Mouse (Mus musculus): Measurements from ENCODE around the gene Tecpr1. TPM values are rescaled to one million over a fixed set of nuclear protein-coding genes. Genes with fewer than 3 reads are reported as not detected.

Tecpr1 gene
- total RNA-seq, 4 experiments from 2014 or later = 15.1 to 16.4 (median 15.7) TPM

DNA sequence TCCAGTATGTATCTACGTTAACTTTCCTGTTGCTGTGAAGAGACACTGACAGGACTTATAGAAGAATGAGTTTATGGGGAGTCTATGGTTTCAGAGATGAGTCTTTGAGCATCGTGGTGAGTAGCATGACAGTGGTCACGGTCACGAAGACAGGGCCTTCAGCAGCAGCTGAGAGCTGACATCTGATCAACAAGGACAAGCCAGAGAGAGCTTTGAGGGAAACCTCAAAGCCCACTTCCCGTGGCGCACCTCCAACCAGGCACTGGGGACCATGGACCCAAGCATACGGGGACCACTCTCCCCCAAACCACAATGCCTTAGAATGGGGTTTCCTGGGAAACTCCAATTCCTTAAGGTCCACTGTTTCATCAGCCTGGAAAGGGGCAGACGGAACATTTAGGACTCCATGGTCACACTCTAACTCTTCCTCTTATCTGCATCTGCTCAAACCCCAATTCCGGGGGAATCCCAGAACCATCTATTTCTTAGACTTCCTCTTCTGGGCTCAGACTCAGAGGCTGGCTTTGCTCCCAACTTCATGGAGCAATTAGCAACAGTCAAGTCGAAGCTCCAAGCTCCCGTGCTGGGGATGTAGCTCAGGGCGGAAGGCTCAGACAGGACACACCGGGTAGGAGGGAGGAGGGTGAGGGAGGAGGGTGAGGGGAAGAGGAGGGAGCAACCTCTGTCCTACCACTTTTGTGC lies 28.6 kb upstream of the Tecpr1 start:
- no peak for DNase-seq (ENCODE audit: low spot score in 2 of 2)

- DNase-seq (ENCODE audit: low spot score in 2 of 2) = no peak
These were observed 26.5 kb upstream of the Tecpr1 start for GRCm38 (mm10) chr5:144249871-144250270.

DNA sequence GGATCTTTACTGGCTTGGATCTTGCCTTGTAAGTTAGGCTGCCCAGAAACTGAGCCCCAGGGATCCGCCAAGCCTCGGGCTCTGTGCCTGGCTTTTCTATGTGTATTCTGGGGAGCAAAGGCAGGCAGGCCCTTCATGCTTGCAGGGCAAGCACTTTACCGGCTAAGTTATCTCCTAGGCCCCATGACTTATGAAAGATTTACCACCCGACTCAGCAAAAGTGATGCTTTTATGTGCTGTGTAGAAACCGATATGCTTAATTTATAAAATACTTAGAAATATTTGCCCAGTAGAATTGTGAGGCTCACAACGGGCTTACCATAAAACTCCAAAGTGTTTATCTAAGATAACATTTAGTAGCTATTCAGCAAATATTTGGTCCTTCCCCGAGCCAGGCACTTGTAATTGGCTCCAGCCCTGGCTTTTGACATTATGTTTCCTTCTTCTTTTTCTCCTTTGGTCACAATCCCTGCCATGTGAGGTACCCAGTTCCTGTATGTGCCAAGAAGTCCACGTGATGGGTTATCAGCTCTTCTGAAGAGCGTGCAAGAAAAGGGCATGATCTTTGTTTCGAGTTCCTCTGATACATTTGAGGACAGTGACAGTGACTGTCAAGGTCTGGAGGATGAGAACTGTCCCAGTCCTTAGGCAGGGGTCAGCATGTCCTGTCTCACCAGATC lies 24.6 kb upstream of the Tecpr1 start:
- DNase-seq (ENCODE audit: low spot score in 2 of 2) = no peak

GRCm38 (mm10) chr5:144247307-144247706 lies 23.9 kb upstream of the Tecpr1 start:
- no peak for DNase-seq (ENCODE audit: low spot score in 2 of 2)

DNA sequence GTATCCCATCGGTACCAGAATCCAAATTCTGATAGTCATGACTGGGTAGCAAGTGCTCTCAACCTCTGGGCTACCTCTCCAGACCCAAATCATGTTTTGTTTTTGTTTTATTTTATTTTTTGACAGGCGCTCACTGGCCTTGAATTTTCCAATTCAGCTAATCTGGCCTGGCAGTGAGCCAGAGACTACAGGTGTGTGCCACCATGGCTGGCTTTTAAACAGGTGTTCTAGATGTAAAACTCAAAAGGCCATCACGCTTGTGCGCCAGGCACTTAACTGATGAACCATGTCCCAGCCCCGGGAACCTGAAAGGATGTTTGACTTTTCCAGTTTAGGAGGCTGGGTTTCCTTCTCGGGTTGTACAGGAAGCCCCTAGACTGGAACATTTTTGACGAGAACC lies 23.3 kb upstream of the Tecpr1 start:
- DNase-seq (ENCODE audit: low spot score in 2 of 2) = no peak

DNA sequence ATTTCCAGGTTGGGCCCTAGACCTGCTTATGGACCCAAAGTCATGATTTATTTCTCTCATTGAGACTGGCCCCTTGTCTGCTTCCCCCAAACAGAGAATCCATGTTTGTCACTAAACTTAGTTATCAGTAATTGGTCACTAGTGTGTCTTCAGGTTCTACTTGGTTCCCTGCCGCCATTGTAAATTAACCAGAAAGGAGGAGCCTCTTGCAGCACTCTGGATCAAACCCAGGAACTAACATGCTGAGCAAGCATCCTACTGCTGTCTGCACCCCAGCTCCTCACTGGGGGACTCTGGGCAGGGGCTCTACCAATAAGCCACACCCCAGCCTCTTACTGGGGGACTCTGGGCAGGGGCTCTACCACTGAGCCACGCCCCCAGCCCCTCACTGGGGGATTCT lies 22.2 kb upstream of the Tecpr1 start:
- DNase-seq (ENCODE audit: low spot score in 2 of 2) = no peak

GRCm38 (mm10) chr5:144243901-144244487 lies 20.6 kb upstream of the Tecpr1 start, which contains the start of gene Bri3:
Bri3 (plus strand) TSS chr5:144244437.
- no peak for DNase-seq (ENCODE audit: low spot score in 2 of 2)

DNA sequence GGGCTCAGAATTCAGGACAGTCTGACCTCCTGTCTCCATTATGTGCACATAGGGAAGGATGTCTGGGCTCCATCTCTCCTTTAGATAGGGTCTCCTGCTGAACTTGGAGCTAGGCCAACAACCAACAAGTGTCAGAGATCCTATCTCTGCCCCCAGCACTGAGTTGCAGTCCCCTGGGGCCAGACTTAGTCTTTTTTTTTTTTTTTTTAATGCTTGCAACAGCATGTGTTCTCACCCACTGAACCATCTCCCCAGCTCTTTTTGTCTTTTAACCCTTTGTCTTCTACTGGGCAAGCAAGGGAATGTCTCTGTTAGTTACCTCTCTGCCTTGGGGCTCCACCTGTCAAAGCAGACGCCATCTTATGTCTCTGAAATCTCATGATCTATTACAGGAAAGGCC lies 15.6 kb upstream of the Tecpr1 start:
- no peak for DNase-seq (ENCODE audit: low spot score in 2 of 2)

DNA sequence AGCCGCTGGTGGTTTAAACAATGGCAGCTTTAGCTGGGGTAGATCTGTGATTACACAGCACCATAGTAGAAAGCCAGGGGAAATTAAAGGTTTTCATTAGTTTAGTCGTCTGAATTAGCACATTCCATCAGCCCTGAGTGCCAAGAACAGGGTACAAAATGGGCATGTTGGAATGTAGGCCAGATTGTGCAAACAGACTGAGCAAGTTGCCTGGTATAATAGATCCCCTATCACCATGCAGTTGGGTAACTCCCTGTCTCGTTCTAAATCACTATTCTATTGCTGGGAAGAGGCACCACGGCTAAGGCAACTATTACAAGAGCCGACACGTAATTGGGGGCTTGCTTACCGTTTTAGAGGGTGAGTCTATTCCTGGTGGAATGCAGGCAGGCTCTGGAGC lies 11.3 kb upstream of the Tecpr1 start:
- DNase-seq (ENCODE audit: low spot score in 2 of 2) = no peak

DNA sequence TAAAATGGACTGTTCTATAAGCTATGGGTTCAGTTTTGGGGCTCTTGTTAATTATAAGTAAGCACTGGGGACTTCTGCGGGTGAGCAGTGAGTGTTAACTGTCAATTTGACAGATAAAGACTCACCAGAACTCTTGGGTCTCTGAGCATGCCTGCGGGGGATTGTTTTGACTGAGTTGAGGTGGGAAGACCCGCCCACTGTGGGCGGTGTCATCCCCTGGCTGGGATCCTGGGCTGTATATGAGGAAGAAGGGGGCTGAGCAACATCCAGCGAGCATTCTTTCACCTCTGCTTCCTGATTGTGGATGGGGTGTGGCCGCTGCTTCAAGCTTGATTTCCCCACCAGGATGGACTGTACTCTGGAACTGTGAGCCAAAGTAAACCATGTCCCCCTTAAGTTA lies 10.8 kb upstream of the Tecpr1 start:
- DNase-seq (ENCODE audit: low spot score in 2 of 2) = no peak

DNA sequence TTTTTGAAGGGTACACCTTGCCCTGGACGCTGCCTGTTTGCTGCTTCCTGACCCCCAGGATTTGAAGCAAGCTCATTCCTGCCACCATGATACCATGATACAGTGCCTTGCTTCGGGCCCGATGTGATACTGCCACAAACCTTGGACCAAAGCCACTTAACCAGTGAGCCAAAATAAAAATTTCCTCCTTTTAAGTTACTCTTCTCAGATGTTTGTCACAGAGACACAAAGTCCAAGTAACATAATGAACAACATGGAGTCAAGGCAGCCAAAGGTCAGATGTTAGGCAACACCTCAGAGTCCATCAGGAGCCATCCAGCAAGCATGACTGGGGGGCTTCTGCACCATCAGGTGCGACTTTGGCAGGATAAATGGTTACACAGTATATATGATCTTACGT lies 9.1 kb upstream of the Tecpr1 start:
- DNase-seq (ENCODE audit: low spot score in 2 of 2) = no peak

GRCm38 (mm10) chr5:144231410-144231809 lies 8.0 kb upstream of the Tecpr1 start:
- no peak for DNase-seq (ENCODE audit: low spot score in 2 of 2)

DNA sequence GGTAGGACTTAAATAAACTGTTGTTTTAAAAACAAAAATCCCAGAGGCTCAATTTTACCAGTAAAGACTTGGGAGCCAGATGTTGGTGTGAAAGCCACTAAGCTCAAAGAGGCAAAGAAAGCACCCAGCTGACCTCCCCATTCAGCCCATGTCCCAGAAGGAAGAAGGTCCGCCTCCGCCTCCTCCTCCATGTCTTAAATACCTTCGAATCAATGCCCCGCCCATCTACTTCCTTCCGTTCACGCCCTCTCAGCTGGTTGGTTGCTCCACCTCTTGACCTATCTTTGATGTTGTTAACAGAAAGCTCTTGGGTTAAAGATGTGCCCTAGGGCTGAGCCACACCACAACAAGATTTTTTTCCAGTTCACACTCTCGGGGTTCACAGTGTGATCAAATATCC lies 6.8 kb upstream of the Tecpr1 start:
- DNase-seq (ENCODE audit: low spot score in 2 of 2) = no peak

DNA sequence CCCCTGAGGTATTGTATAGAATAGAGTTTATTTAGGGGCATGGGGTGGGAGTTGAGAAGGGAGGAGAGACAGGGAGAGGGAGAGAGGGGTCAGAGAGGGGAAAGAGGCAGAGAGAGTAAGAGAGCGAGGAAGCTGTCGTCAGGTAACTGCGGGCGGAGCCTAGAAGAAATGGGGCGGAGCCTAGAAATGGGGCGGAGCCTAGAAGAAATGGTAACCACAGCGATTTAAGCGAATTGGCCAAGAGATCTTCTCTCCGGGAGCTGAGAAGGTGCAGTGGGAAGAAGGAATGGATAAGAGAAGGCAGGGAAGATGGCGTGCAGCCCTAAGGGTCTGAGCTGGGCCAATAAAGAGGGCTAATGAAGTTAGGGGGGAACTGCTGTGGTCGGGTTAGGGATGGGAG lies 2.8 kb upstream of the Tecpr1 start:
- no peak for DNase-seq (ENCODE audit: low spot score in 2 of 2)

DNA sequence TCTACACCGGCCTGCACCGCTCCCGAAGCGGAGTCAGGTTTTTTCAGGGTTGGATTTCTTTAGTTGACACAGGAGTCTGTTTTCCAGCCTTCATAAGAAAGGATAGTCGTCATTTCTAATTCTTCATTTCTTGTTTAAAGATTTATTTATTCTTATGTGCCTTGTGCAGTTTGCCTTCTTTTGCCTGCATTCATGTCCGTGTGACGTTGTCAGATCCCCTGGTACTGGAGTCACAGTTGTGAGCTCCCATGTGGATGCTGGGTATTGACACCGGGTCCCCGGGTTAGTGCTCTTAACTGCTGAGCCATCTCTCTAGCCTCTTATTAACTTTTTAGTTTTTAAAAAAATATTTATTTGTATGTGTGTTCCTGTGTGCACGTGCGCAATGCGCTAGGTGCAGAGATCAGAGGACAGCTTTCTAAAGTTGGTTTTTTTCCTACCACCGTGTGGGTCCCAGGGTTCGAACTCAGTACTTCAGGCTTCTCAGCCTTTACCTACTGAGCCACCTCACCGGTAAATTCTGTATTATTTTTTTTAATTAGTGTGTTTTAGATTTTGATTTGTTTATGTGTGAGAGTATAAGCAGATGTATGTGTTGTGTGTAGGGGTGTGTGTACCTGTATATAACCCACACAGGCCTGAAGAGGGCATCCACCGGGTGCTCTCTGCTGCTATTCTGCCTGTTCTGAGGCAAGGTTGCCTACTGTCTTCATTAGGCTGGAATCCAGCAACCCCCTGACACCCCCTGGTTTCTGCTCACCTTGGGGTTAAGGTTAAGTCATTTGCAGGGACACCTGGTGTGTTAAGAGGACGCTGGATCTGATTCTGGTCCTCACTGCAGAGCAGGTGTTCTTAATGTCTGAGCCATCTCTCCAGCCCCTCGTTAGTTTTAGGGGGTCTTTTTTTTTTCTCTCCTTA lies 743 bp upstream of the Tecpr1 start:
- DNase-seq (ENCODE audit: low spot score in 2 of 2) = no peak

- peak in 1 of 2 experiments; percentile 19 for DNase-seq (ENCODE audit: low spot score in 2 of 2)
These were observed 458 bp downstream of the Tecpr1 start for GRCm38 (mm10) chr5:144222811-144223502.

GRCm38 (mm10) chr5:144221305-144221704 lies 2.1 kb downstream of the Tecpr1 start:
- DNase-seq (ENCODE audit: low spot score in 2 of 2) = no peak

DNA sequence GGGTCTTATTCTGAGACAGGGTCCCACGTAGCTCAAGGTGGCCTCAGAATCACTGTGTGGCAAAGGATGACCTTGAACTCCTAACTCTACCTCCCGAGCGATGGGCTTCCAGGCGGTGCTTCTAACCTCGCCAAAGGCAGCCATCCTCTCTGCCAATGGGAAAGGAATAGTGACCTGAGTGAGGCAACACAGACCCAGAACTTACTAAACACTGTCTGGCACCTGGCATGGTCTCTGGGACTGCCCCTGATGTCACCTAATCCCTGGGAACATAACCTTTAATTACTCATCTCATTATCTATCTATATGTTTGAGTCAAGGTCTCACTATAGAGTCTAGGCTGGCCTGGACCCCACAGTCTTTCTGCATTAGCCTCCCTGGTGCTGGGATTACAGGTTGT lies 3.5 kb downstream of the Tecpr1 start:
- DNase-seq (ENCODE audit: low spot score in 2 of 2) = no peak

- DNase-seq (ENCODE audit: low spot score in 2 of 2) = no peak
These were observed 4.1 kb downstream of the Tecpr1 start for GRCm38 (mm10) chr5:144219306-144219705.

DNA sequence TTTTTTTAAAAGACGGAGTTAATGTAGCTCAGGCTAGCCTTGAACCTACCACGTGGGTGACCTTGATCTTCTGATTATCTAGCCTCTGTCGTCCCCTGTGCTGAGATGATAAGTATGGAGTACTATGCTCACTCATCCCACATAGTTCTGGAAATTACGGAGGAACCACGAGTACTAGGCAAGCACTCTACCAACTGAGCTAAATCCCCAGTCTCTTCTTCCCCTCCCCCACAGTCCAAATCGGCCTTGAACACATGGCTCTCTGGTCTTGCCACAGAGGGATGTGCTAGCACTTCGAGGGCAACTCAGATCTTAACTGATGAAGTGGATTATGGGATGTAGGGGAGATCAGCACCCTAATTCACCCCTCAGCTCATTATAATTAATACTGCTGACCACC lies 5.4 kb downstream of the Tecpr1 start:
- DNase-seq (ENCODE audit: low spot score in 2 of 2) = no peak

DNA sequence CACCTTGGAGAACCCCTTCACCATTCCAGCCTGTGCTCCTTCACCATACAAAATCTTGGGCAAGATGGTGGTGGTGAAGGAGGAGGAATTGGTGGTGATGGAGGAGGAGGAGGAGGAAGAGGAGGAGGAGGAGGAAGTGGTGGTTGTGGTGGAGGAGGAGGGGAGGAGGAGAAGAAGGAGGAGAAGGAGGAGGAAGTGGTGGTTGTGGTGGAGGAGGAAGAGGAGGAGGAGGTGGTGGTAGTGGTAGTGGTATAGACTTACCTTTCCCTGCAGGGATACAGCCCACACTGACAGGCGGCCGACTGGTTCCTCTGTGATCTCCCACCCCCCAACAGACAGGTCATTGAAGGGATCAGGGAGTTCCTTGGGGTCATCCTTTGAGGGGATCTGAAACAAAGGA lies 7.4 kb downstream of the Tecpr1 start:
- no peak for DNase-seq (ENCODE audit: low spot score in 2 of 2)

All from gastrocnemius, adult 8-10 months (tissue).